Mouse (Mus musculus) hindbrain, embryonic 11.5 days (tissue): ENCODE measurements around the gene Fcgr1. TPM values are rescaled to one million over a fixed set of nuclear protein-coding genes. Genes with fewer than 3 reads are reported as not detected.

ENCODE experiments used
- ATAC-seq: fragments of 200-750 bp; cut with Nextera tagmentation; 2 replicates; pipeline ENCODE4 v1.8.0; 2017; ENCODE audit warnings: mild to moderate bottlenecking, moderate TSS enrichment, moderate library complexity; ENCODE audit not compliant: low FRiP score
- DNase-seq: peaks from one replicate; pipeline ENCODE4 v3.0.0-alpha.2; 2015; ENCODE audit warnings: low spot score
- H3K27ac ChIP-seq: fragments of 300-500 bp; sonication (generic); 2 replicates; pipeline ENCODE4 v1.5.1; 2014; ENCODE audit warnings: mild to moderate bottlenecking, low read depth, low read length
- H3K27me3 ChIP-seq: fragments of 300-500 bp; sonication (generic); 2 replicates; pipeline ENCODE4 v1.6.1; 2014; ENCODE audit warnings: mild to moderate bottlenecking, low read length, moderate library complexity, mixed read lengths; ENCODE audit not compliant: control insufficient read depth, insufficient read depth
- H3K36me3 ChIP-seq: fragments of 300-500 bp; sonication (generic); 2 replicates; pipeline ENCODE4 v1.6.1; 2014; ENCODE audit warnings: mild to moderate bottlenecking, low read length, moderate library complexity, mixed read lengths; ENCODE audit not compliant: control insufficient read depth, insufficient read depth
- H3K4me1 ChIP-seq: fragments of 300-500 bp; sonication (generic); replicated peaks from 2 replicates; pipeline ENCODE4 v1.6.1; 2014; ENCODE audit warnings: low read length, mixed read lengths; ENCODE audit not compliant: control insufficient read depth, insufficient read depth
- H3K4me2 ChIP-seq: fragments of 300-500 bp; sonication (generic); replicated peaks from 2 replicates; pipeline ENCODE4 v1.6.1; 2014; ENCODE audit warnings: mild to moderate bottlenecking, low read depth, low read length
- H3K4me3 ChIP-seq: fragments of 300-500 bp; sonication (generic); 2 replicates; pipeline ENCODE4 v1.5.1; 2014; ENCODE audit warnings: low read depth, low read length
- H3K9ac ChIP-seq: fragments of 300-500 bp; sonication (generic); 2 replicates; pipeline ENCODE4 v1.6.1; 2014; ENCODE audit warnings: low read depth, low read length
- H3K9me3 ChIP-seq: fragments of 300-500 bp; sonication (generic); 2 replicates; pipeline ENCODE4 v1.6.1; 2016; ENCODE audit warnings: low read length; ENCODE audit not compliant: control insufficient read depth
- WGBS: fragments of 180-500 bp; shearing (Covaris S2); extraction: QIAGEN DNeasy Blood & Tissue Kit; methylation state at CpG from one replicate; pipeline ENCODE4 v1.1.7; 2014; 5-methylcytosine and 5-hydroxymethylcytosine counted together
- polyA plus RNA-seq: library from polyadenylated mRNA; unstranded; fragments of >200 nt; fragmentation: Nextera tagmentation; extraction: Ambion mirVana; gene quantifications from 2 replicates; pipeline ENCODE4 v1.2.1, GENCODE M21; 2014

The Fcgr1 gene
- polyA plus RNA-seq, 1 experiment from 2014 or later = 1.9 TPM

DNA sequence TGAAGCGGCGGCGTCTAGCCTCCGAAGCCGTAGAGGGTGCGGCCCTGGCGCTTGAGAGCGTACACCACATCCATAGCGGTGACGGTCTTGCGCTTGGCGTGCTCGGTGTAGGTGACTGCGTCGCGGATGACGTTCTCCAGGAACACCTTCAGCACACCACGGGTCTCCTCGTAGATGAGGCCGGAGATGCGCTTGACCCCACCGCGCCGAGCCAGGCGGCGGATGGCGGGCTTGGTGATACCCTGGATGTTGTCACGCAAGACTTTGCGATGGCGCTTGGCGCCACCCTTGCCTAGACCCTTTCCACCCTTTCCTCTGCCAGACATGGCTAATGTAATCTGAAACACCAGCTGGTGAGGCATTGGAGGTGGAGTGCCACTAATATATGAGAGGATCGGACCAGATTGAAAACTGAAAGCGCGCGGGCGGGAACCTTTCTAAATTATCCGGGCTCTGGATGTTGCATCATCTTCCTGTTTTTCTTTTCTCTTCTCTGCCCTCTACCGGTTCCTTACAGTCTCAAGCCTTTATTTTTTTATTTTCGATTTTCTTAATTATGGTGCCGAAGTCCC is 30.7 kb downstream of the Fcgr1 start, which contains the start of gene Hist2h4:
Hist2h4 (minus strand) TSS at position 333 of the 572 bp plus-strand sequence.
- no peaks in the 10 kb centered on the region for H3K36me3 ChIP-seq
- ATAC-seq (peak; percentile 89), DNase-seq (peak; percentile 94)
- 0% methylated on average over 39 of the region's 40 CpGs for WGBS
- peak within 1 kb of the TSS; percentile 57 for H3K4me3 ChIP-seq
- peaks cover 4% of the 10 kb centered on the region; the same call in 1 of the 2 replicates for H3K4me1 ChIP-seq
- H3K9me3 ChIP-seq = no peaks in the 10 kb centered on the region
- H3K9ac ChIP-seq = peak within 1 kb of the TSS; percentile 85
- H3K27me3 ChIP-seq = no peaks in the 10 kb centered on the region
- H3K4me2 ChIP-seq = peak within 1 kb of the TSS; percentile 64
- peak within 1 kb of the TSS; percentile 97 for H3K27ac ChIP-seq

DNA sequence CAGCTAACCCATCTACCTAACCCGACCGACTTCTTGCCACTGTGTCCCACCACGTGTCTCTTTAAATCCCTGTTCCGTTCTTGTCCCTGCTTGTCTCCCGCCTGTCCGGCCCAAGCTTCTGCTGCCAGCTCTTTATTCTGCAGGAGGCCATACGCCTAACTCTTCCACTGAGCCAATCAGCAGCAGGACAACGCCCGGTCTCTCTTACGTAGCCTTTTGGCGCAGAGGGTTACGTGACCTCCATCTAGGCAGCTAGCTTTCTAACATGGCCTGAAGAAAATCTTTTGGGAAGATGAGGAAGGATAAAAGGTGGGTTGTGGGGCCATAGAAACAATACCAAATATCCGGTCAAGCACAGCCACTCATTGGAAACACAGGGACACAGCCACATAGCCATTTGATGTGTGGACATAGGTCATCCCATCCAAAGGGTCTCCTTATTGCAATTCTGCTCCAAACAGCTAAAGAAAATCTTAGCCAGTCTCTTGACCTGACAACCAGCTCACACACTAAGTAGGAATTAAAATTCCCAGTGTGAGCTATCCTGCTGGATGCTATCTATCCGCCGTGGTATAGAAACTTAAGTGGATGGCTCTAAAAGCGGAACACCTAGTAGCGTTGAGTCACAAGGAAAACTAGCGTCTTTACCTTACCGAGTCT is 31.4 kb downstream of the Fcgr1 start:
- 1% methylated on average over 19 of the region's 19 CpGs for WGBS
- Histone ChIP-seq H3K4me2 (peak overlapping the region; percentile 64), H3K9ac (peak overlapping the region; percentile 85), H3K9me3 (no peaks in the 10 kb centered on the region), H3K27me3 (no peaks in the 10 kb centered on the region), H3K4me3 (peak overlapping the region; percentile 57), H3K27ac (peak overlapping the region; percentile 97), H3K4me1 (peaks cover 3% of the 10 kb centered on the region; the same call in 1 of the 2 replicates), H3K36me3 (no peaks in the 10 kb centered on the region)
- ATAC-seq (peak; percentile 83), DNase-seq (peak; percentile 79)

DNA sequence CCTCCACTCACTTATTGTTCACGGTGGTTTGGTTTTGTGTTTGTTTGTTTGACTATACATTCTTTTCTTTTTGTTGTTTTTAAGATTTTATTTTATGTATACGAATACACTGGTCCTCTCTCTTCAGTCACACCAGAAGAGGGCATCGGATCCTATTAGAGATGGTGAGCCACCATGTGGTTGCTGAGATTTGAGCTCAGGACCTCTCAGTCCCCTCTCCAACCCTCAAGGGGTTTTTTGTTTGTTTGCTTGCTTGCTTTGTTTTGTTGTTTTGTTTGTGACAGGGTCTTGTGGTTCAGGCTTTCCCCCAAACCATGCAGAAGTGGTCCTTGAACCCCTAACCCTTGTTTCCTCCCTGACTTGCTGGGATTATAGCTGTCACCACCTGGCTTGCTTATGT is 32.1 kb downstream of the Fcgr1 start:
- peak overlapping the region; percentile 64 for H3K4me2 ChIP-seq
- H3K27ac ChIP-seq = peak overlapping the region; percentile 97
- H3K36me3 ChIP-seq = no peaks in the 10 kb centered on the region
- H3K4me1 ChIP-seq = peaks cover 3% of the 10 kb centered on the region; the same call in 1 of the 2 replicates
- H3K9ac ChIP-seq = peak overlapping the region; percentile 85
- WGBS = 63% methylated on average over 3 of the region's 3 CpGs
- H3K27me3 ChIP-seq = no peaks in the 10 kb centered on the region
- H3K9me3 ChIP-seq = no peaks in the 10 kb centered on the region
- no peak for ATAC-seq
- peak overlapping the region; percentile 57; the same call in 1 of the 2 replicates for H3K4me3 ChIP-seq
- no peak for DNase-seq

DNA sequence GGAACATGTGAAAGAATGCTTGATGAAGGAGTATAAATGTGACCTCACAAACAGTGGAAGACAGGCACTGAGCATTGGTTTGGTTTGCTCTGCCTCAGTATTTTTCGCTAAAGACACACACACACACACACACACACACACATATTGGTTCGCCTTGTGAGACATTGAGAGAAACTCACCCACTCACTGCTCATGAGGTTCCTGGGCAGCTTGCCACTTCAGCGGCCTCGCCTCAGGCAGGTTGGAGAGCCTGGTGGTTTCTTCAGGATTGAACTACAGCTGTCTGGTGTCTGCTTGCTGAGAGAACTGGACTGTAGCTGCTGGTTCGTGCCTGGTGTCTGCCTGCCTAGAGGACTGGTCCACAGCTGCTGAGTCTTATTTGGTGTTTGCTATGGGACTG is 33.5 kb downstream of the Fcgr1 start:
- no peak for DNase-seq
- Histone ChIP-seq H3K4me3 (no peak overlapping the region), H3K9ac (no peak overlapping the region), H3K4me1 (peaks cover 3% of the 10 kb centered on the region; the same call in 1 of the 2 replicates), H3K27ac (no peak overlapping the region), H3K27me3 (no peaks in the 10 kb centered on the region), H3K9me3 (no peaks in the 10 kb centered on the region), H3K36me3 (no peaks in the 10 kb centered on the region), H3K4me2 (no peak overlapping the region)
- WGBS = 94% methylated on average over 5 of the region's 5 CpGs
- ATAC-seq = no peak

DNA sequence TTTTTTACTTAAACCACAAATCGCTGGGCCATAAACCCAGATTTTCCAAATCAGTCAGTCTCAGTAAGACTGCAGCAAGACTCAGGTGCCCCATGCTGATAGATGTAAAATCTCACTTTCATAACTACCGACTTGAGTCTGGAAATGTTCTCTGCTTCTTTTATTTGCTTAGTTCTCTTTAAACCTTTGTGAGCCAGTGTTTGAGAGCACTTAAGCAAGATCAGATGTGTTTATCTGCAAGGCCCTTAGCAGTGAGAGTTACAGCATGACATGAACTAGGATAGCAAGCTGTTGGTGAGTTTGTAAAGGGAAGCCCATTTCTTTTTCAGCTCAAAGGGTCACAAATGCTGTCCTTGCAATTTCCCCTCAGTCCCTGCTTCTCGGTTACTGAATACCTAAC is 36.6 kb downstream of the Fcgr1 start:
- H3K27ac ChIP-seq = no peak overlapping the region
- H3K4me3 ChIP-seq = no peak overlapping the region
- H3K36me3 ChIP-seq = no peaks in the 10 kb centered on the region
- no peaks in the 10 kb centered on the region for H3K9me3 ChIP-seq
- H3K27me3 ChIP-seq = no peaks in the 10 kb centered on the region
- no peak for ATAC-seq
- H3K4me2 ChIP-seq = no peak overlapping the region
- DNase-seq = no peak
- no peak overlapping the region for H3K9ac ChIP-seq
- 77% methylated on average over 3 of the region's 3 CpGs for WGBS
- H3K4me1 ChIP-seq = peaks cover 3% of the 10 kb centered on the region; the same call in 1 of the 2 replicates

DNA sequence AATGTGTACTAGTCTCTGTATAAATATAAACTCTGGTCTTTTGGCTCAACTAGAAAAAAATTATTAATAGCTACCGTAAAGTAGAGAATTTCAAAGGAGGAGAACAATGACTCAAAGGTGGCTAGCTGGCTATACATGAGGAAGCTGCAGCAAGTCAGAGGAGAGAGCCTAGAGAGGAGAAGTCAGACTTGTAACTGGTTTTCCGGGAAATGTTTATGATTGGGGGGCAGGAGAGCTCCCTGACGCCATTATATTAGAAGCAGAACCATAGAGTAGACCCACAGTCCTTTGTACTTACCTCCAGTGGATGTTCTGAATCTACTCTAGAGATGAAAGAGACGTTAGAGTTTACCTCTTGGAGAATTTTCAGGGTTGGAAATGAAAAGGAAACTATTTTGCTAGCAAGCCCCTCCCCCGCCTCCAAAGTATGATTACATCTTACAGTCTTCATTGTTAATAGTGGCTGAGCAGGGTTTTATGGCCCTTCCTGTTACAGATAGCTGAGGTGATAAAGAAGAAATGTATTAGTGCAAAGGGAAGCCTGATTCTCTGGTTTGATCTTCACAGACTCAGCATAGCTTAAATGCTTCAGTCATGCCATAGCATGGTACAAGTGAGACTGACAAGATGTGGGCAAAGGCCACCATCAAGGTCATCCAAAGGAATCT is 37.7 kb downstream of the Fcgr1 start:
- no peaks in the 10 kb centered on the region for H3K4me1 ChIP-seq
- H3K4me2 ChIP-seq = no peak overlapping the region
- 87% methylated on average over 5 of the region's 5 CpGs for WGBS
- H3K27me3 ChIP-seq = no peaks in the 10 kb centered on the region
- no peaks in the 10 kb centered on the region for H3K36me3 ChIP-seq
- no peak overlapping the region for H3K9ac ChIP-seq
- DNase-seq = no peak
- no peak overlapping the region for H3K27ac ChIP-seq
- ATAC-seq = no peak
- H3K9me3 ChIP-seq = no peaks in the 10 kb centered on the region
- H3K4me3 ChIP-seq = no peak overlapping the region

DNA sequence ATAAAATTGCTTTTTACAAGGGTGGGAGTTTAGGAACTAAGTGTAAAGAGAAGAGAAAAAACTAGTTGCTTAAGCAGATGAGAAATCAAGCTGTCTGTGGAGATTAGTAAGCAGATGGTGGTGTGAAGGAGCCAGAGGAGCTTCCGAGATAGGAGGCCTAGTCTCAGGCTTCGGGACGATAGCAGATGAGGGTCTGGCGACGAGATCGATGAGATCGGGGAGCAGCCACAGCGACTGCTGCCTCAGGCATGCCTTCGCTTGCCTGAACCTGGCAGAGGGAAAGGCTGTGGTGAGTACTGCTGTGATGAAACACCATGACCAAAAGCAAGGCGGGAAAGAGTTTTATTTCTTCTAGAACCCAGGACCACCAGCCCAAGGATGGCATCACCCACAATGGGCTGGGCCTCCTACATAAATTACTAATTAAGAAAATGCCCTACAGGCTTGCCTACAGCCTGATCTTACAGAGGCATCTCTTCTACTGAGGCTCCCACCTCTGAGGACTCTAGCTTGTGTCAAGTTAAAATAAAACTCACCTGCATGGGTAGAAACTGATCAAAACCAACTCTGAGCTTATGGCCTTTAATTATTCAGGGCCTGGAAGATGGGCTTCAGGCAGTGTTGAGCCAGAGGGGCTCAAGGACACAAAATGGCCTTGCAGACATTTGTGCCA is 39.0 kb downstream of the Fcgr1 start:
- Histone ChIP-seq H3K9ac (no peak overlapping the region), H3K9me3 (no peaks in the 10 kb centered on the region), H3K4me2 (no peak overlapping the region; the same call in 1 of the 2 replicates), H3K4me1 (no peaks in the 10 kb centered on the region), H3K36me3 (no peaks in the 10 kb centered on the region), H3K27ac (no peak overlapping the region), H3K27me3 (no peaks in the 10 kb centered on the region), H3K4me3 (no peak overlapping the region)
- WGBS = 56% methylated on average over 10 of the region's 10 CpGs
- no peak for ATAC-seq
- DNase-seq = peak; percentile 39

DNA sequence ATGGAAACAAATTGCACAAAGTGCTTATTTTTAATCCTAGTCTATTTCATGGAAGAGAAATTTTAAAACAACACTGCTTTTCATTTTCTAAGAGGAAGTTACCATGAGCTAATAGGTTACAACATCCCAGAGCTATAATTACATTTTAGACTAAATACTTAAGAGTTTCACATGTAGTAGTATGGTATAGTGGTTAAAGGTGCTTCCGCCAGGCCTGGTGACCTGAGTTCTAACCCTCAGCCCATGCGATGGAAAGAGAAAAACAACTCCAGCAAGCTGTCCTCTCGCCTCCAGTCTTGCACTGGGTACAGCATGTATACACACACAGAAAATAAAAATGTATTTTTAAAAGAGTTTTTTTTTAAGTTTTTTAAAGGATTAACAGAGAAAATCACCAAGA is 42.0 kb downstream of the Fcgr1 start:
- Histone ChIP-seq H3K4me1 (peaks cover 2% of the 10 kb centered on the region; the same call in 1 of the 2 replicates), H3K27me3 (no peaks in the 10 kb centered on the region), H3K4me2 (no peak overlapping the region), H3K27ac (no peak overlapping the region), H3K36me3 (no peaks in the 10 kb centered on the region), H3K9ac (no peak overlapping the region), H3K4me3 (no peak overlapping the region), H3K9me3 (no peaks in the 10 kb centered on the region)
- no peak for DNase-seq
- no peak for ATAC-seq
- WGBS = 82% methylated on average over 3 of the region's 3 CpGs
